Mouse (Mus musculus) c-Kit-positive CD71-positive TER-119-positive erythroid progenitor cells, embryonic 14.5 days (primary cell): Measurements from ENCODE around the gene Gm49661.

Source experiments
- DNase-seq: peaks from one replicate; pipeline ENCODE4 v3.0.0-alpha.2; 2013; ENCODE audit warnings: low spot score

The Gm49661 gene

DNA sequence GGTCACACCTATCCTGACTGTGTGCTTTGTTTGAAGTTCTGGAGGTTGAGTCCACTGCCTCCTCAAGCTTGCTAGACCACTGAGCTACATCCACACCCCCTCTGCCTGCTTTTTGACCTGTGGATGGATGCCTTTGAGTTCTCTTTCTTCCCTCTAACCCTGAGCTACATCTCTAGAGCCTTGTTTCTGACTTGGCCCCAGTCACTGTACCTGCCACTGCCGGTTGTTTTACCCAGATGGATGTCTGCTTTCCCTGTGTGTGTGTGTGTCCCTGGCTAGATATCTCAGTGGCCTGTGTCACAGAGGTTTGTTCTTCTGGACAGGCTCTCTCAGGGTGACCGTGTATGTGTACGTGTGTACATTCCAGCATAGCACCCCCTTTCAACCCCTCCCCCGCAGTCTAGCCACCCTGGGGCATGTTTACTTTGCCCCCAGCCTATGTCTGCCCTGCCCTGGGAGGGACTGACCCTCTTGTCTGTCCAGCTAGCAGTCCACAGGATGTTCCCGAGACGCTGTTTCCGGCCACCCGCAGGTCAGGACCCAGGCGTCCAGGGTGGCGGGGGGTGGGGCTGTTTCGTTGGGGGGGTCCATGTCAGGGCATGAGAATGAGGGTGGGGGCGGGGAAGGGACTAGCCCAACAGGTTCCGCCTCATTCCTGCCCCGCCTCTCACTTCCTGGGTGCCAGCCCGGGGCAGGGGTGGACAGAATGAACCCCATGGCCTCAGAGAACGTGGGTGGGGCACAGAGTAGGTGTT lies 15.2 kb upstream of the Gm49661 start:
- no peak for DNase-seq

DNA sequence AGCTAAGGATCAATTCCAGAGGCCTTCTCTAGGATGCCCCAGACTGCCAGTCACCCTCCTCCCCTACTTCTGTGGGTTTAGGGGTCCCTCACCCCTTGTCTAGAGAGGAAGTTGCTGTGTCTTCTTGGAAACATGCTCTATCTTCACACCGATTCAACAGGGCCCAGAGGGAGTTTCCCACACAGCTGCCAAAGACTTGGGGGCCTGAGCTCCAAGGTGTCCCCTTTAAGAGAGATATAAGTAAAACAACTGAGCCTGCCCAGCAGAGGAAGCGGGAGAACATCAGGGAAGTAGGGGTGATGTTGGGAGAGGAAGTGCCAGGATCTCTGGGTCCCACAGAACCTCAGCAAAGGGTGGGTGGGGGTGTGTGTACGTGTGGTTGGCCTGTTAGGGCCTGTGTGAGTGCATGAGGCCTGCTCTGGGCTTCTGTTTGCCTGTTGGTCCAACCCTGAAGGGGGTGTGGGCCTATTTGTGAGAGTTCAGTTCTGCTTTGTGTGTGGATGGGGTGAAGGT lies 13.3 kb upstream of the Gm49661 start:
- no peak for DNase-seq

DNA sequence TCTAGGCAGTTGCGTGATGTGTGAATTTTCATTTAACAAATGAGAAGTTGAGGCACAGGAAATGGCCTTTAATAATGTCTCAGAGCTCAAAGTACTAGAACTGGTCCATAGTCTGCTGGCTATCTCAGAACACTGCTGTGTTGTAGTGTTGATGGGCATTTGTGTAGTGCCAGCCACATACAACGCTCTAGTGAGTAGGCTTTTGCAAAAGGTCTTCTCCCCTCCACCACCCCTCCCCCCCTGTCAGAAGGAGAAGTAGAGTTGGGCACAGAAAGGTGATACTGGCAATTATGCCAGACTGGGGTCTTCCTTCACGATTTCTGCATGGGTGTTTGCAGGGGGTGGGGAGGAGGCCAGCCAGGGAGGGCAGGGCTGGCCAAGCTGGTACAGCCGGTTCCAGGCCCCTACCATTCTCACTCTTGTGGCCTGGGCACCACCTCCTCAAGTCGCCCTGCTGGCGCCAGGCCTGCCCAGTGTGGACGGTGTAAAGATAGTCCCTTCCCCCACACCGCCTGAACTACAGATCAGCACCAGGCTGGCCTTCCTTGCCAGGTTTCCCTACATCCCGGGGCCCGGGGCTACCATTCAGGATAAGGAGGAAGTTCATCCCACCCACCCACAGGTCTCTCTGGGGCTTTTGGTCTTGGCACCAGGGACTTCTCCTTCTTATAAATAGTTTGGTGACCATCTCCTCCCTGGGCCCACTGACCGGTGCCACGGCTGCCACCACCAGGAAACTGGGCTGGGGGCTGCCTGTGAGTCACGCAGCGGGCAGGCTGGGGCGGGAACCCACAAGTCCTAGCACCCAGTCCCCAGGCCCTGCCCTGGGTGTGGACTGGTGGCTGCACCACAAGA lies 12.6 kb upstream of the Gm49661 start:
- DNase-seq = no peak

DNA sequence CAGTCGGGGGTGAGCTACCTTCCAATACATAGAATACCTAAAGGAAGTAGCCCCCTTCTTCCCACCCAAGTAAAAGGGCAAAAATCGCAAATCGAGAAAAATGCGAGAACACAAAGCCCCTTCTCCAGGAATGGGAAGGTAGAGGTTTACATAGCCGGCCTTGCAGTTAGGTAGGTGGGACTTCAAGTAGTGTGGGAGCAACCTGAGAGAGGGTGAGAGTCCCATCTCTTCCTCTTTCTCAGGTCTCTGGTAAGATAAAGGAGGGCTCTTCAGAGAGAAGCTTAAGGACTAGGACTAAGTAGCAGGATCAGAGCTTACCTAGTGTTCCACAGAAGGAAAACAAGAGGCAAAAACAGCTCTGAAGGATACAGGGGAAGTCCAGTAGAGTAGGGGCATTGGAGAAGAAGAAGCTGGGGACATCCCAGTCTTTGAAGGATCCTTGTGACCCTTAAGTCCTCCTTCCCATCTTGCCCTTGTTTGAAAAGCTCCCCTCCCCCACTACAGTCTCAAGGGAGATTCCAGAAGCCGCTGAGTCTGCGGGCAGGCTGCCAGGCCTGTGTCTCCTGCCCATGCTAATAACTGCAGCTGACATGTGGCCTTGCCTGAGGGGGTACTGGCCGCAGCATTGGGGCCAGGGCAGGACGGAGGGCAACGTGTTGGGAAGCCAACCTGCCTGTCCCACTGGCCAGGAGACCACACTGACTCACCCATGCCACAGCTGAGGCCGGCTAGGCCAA lies 11.6 kb upstream of the Gm49661 start:
- DNase-seq = no peak

DNA sequence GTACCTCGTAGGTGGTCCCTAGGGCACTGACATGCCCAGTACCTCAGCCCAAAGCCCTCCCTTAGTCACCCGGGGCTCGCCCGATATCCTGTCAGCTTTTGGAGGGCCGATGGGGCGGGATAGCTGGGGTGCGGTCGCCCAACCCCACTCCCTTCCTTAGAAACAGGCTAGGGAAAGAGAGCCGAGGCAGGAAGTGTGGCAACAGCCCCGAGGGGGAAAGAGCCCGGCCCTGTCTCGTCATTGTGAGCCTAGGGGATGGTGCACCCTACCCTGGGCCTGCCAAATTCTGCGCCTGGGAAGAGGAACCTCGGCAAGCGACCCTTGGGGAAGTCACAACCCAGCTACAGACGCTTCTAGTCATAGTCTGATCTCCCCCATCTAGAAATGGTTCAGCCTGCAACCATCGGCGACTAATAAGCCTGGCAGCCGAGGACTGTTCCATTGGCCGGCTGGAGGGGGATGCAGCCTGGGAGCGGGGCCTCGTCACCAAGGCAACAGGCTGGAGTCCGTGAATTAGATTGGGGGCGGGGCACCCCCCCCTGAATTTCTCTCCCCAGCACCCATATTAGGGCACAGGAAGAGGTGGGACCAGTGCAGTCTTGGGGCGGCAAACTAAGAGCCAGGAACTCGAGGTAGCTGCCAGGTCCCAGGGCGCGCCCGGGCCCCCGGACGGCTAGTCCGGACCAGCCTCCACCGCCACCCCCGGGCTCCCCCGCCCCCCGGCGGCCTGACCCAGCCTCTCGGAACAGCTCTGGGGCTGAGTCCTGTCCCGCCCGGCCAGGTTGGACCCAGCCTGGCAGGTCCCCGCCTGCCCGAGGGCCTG lies 10.6 kb upstream of the Gm49661 start:
- DNase-seq = peak; percentile 91

DNA sequence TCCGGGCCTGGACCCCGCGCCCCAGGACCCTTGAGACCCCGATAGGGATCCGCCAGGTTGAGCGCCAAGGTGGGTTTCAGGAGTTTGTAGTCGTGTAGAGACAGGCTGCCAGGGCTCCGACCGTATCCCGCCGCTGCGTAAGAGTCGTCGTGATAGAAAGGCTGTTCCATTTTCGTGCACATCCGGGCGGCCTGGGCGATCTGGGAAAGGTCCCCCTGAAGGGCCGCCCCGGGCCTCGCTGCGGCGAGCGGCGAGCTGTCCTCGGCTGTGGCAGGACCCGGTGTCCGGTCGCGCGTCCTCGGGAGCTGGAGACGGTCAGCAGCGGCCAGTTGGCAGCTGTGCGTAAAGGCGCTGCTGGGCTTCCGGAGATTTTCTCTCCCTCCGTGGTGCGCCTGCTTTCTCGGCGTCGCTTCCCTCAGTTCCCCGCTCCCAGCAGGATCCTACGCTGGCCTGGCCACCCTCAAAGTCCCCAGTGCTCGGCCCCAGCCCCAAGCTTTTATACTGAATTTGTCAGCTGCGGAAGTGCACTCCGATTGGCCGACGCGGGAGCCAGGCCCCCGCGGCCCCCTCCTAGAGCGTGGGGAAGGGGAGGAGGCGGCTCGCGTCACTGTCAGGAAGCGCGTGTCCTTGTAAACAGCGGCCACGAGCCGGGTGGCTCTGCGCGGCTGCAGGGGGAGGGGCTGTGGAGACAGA lies 9.2 kb upstream of the Gm49661 start, which contains the start of gene Junb:
Gene Junb (minus strand): TSS at position 471 of the 693 bp plus-strand sequence.
- peak; percentile 86 for DNase-seq

DNA sequence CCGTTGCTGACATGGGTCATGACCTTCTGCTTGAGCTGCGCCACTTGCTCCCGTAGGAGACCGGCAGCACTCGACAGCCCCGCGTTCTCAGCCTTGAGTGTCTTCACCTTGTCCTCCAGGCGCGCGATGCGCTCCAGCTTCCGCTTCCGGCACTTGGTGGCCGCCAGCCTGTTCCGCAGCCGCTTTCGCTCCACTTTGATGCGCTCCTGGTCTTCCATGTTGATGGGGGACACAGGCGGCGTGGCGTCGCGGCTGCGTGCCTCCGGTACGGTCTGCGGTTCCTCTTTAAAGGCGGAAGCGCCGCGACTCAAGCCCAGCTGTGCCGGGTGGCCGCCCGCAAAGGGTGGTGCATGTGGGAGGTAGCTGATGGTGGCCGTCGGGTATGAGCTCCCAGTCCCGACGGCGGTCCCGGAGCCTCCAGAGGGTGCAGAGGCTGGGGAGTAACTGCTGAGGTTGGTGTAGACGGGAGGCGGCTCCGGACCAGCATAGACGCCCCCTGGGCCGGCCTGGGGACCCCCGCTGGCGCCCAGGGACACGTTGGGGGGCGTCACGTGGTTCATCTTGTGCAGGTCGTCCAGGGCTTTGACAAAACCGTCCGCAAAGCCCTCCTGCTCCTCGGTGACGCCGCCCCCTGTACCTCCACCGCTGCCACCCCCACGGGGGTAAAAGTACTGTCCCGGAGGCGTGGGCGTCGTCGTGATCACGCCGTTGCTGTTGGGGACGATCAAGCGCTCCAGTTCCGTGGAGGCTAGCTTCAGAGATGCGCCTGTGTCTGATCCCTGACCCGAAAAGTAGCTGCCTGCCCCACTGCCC lies 8.4 kb upstream of the Gm49661 start:
- peak; percentile 53 for DNase-seq

DNA sequence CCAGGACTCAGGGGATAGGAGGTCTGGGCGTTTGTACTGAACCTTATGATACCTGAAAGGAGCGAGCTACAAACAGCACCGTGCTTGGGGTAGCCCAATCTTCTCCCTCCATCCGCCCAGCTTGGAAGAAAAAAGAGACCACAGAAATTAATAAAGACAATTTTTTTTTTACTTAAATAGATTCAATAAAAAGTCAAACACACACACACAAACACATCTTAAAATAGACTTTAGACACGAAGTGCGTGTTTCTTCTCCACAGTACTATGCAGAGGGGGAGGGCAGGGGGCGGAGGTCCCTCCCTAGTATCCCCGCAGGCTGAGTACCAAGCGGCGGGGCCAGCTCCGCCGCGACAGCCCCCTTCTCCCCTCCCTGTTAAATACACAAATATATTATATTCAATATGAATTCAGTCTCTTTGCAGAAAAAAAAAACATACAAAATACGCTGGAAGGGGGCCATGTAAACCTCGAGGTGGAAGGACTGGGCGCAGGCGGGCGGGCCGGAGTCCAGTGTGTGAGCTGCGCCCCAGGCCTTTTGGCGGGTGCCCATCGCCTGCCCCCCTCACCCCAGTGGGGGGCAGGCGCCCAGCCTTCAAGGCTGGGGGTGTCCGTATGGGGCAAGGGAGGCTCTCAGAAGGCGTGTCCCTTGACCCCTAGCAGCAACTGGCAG lies 7.7 kb upstream of the Gm49661 start:
- DNase-seq = no peak

DNA sequence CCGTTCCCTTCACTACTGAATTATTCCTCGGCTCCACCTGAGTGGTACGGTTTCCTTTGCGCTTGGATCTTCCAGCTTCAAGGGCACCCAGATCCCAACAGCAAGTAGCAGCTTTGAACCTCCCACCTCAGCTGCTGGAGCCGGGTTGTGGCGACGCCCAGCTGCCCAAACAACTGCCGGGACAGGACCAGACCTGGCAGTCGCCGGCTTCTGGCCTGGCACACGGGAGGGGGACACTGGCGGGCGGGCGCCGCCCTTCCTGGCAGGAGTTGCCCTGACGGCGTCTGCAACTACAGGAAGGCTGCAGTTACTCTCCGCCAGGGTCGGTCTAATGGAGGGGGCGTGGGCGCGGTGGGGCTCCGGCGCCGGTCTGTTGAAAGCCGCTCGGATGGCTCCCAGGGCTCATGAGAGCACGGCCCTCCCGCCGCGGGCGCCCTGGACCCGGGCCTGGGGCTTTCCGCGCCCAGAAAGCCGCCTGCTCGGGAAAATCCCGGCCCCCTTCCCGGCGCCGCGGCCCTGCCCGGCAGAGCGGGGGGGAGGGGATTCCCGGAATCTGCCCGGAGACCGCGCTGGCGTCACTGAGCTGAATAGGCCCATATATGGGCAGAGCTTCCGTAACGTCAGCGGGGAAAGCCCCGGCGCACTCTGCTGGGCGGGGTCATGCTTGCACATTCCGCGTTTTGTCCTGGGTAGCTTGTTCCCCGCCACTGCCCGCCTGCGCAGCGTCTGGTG lies 7.0 kb upstream of the Gm49661 start:
- DNase-seq = peak; percentile 95

DNA sequence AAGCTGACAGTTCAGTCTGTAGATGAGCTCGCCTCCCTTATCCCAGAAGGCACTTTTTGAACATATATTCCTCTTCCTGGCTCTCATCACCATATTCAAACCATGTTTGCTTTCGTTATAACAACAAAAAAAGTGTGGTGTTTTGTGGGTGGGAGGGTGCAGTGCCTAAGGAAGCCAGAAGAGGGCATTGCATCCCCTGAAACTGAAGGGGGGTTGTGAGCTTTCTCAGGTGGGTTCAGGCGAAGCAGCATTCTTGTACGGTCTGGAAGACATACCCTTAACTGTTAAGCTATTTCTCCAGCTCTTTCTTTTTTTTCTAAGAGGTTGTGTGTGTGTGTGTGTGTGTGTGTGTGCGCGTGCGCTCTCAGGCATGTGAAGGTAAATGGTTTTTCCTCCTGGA lies 6.2 kb upstream of the Gm49661 start:
- DNase-seq = peak; percentile 79

DNA sequence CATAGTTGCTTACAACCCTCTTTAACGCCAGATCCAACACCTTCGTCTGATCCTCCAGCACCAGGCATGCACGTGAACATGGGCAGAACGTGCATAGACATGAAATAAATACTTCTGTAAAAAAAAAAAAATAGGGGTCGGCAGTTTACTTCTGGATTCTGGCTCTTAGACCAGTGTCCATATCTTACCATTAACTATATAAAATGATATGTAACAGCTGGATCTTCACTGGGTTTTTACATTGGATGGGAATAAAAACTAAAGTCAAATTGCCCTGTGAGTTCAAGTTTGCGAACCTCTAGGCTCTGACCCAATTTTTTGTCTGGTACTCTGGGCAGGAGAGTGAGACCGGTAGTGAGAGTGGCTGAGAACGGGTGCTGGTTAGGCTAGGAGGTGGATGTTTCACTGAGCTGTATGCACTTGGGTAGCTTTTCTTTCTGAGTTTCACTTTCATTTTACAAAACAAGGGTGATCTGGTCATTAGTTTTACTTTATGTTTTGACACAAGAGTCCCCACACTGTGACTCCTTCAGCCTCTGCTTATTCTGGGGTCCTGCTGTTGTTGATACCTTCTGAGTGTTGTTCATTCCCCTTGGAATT lies 5.4 kb upstream of the Gm49661 start:
- DNase-seq = peak; percentile 50

DNA sequence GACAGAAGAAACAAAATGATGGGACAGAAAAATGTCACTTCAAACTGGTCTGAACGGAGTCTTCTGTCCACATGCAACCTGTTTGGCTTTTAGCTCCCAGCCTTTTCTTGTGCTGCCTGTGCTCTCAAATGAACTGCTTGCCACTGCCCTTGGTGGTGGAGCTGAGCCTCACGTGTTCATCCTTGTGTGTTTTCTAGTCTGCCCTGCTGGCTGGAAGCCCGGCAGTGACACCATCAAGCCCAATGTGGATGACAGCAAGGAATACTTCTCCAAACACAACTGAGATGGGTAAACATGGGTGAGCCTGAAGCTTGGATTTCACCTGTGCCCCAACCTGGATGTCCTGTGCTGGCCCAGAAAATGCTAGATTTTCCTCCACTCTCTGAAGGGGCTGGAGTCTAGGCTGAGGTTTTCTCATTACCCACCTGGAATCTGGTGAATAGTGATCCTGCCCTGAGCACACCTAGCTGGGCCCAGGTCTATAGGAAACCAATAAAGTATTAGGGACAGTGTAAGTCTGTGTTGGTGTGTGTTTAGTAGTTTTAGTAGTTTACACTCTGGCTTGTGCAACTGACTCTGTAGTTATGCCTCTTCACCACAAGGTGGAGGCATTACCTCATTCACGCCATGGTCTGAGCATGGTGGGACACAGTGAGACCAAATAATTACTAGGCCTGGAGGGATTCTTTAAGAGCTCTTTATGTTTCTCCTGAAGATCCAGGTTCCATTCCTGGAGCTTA lies 4.7 kb upstream of the Gm49661 start:
- peak; percentile 75 for DNase-seq

DNA sequence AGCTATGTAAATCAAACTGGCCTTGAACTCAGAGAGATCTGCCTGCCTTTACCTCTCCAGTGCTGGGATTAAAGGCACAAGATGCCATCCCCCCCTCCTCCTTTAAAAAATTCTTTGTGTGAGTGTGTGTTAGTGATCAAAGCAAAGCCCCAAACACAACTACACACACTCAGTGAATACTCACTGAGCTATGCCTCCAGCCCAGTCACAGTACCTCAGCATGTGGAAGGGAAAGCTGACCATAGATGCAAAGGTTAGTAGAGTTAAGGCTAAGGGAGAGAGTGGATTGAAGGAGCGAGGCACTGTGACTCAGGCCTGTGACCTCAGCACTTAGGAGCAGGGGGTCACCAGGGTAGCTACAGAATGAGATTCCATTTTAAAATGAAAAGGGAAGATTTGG lies 3.8 kb upstream of the Gm49661 start:
- peak; percentile 28 for DNase-seq

DNA sequence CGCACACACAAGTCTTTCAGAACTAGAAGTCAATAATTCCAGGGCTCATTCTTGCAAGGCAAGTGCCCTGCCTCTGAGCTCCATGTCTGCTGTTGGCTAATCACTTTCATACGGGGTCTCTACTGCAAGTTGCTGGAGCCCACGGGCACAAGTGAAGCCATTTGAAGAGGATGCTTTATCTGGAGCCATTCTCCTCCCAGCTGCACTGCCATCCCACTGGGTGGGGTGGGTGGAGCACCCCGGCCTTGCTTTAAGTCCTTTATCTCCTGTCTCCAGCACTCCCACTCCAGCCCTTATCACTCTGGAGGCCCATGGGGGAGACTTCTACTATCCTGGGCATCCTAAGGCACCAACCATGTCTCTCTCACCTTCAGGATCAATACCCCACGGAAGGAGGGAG lies 1.7 kb upstream of the Gm49661 start:
- peak; percentile 95 for DNase-seq

DNA sequence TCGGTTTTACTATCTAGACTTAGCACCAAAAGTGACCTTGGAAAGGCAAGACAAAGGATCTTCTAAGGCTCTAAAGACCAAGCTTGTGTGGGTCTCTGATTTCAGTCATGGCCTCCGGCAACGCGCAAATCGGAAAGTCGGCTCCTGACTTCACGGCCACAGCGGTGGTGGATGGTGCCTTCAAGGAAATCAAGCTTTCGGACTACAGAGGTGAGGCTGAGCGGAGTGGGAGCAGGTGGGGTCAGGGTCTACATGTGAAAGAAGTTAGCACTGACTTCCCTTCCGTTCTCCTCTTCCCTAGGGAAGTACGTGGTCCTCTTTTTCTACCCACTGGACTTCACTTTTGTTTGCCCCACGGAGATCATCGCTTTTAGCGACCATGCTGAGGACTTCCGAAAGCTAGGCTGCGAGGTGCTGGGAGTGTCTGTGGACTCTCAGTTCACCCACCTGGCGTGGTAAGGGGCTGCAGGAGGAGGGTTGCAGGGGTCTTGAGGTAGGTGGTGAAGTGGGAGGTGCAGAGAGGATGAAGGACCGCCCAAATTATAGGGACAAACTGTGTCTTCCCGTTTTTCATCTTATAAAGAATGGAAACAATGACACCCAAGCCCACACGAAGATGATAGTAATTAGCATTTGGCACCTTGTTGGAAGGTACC lies 1.0 kb upstream of the Gm49661 start:
- no peak for DNase-seq

DNA sequence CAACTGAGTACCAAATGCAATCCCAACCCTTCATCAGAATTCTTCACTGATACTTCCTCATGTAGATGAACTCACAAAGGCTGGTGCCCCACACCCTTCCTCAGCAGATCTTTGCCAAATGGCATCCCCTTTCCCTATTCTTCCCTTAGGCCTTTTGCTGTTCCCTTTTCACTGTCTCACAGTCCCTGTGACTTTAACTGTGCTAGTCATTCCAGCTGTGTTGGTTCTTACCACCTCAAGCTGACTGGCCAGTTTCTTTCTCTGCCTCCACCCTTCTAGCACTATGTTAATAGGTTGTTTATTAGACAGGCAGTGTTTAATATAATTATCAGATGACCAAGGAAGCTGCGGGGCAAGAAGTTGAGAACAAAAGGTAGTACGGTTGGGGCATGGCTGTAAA lies 583 bp downstream of the Gm49661 start:
- DNase-seq = no peak
